Mouse (Mus musculus) limb, embryonic 11.5 days (tissue): ENCODE data around the gene Vat1. TPM values are rescaled to one million over a fixed set of nuclear protein-coding genes. Genes with fewer than 3 reads are reported as not detected.
A peak's percentile ranks its signal among the peaks of the same experiment; 100 is the strongest.
"Not testable (repeated sequence)": the region's sequence is repeated elsewhere in the genome, so short reads cannot be mapped to it uniquely, and the experiment has no call there.

Source experiments
- ATAC-seq: fragments of 200-750 bp; cut with Nextera tagmentation; 2 replicates; pipeline ENCODE4 v1.8.0; 2017; ENCODE audit warnings: low read depth; ENCODE audit not compliant: insufficient number of reproducible peaks, low FRiP score, low TSS enrichment
- DNase-seq: peaks from one replicate; pipeline ENCODE4 v3.0.0-alpha.2; 2015; ENCODE audit warnings: low spot score
- H3K27ac ChIP-seq: fragments of 300-500 bp; sonication (generic); replicated peaks from 2 replicates; pipeline ENCODE4 v1.5.1; 2014; ENCODE audit warnings: low read depth, mild to moderate bottlenecking, low read length
- H3K27me3 ChIP-seq: fragments of 300-500 bp; sonication (generic); 2 replicates; pipeline ENCODE4 v1.6.1; 2014; ENCODE audit warnings: mild to moderate bottlenecking, low read length, mixed read lengths; ENCODE audit not compliant: control insufficient read depth, insufficient read depth
- H3K36me3 ChIP-seq: fragments of 300-500 bp; sonication (generic); 2 replicates; pipeline ENCODE4 v1.6.1; 2014; ENCODE audit warnings: mild to moderate bottlenecking, low read length, moderate library complexity, mixed read lengths; ENCODE audit not compliant: control insufficient read depth, insufficient read depth
- H3K4me1 ChIP-seq: fragments of 300-500 bp; sonication (generic); 2 replicates; pipeline ENCODE4 v1.6.1; 2014; ENCODE audit warnings: low read length, mixed read lengths; ENCODE audit not compliant: control insufficient read depth, insufficient read depth
- H3K4me2 ChIP-seq: fragments of 300-500 bp; sonication (generic); 2 replicates; pipeline ENCODE4 v1.6.1; 2014; ENCODE audit warnings: low read depth, mild to moderate bottlenecking, moderate library complexity; ENCODE audit not compliant: severe bottlenecking
- H3K4me3 ChIP-seq: fragments of 300-500 bp; sonication (generic); 2 replicates; pipeline ENCODE4 v1.5.1; 2014; ENCODE audit warnings: low read depth, low read length
- H3K9ac ChIP-seq: fragments of 300-500 bp; sonication (generic); 2 replicates; pipeline ENCODE4 v1.6.1; 2014; ENCODE audit warnings: mild to moderate bottlenecking, low read length
- H3K9me3 ChIP-seq: fragments of 300-500 bp; sonication (generic); 2 replicates; pipeline ENCODE4 v1.6.1; 2016; ENCODE audit warnings: low read length; ENCODE audit not compliant: control insufficient read depth
- WGBS: fragments of 180-500 bp; shearing (Covaris S2); extraction: QIAGEN DNeasy Blood & Tissue Kit; methylation state at CpG from one replicate; pipeline ENCODE4 v1.1.7; 2014; 5-methylcytosine and 5-hydroxymethylcytosine counted together
- polyA plus RNA-seq: library from polyadenylated mRNA; unstranded; fragments of >200 nt; fragmentation: Nextera tagmentation; extraction: Ambion mirVana; gene quantifications from 2 replicates; pipeline ENCODE4 v1.2.1, GENCODE M21; 2014

Vat1 gene
- polyA plus RNA-seq, 1 experiment from 2014 or later, result 19.3 TPM

DNA sequence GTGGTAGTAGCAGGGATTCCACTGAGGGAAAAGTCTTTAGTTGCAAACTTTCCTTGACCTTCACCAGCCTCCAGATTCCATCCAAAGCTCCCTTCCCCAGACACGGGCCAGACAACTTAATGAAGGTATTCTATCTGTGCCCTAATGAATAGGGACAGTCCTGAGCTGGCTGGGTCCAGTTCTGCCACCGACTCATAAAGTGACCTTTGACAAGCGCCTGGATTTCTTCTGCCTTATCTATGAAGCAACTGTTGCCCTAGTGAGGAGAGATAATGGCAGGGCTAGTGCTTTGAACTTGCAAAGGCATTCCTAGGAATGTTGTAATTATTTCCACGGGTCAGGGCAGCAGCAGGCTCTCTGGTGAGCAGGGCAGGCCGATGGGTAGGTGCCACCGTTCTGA is 14.9 kb upstream of the Vat1 start:
- no peak overlapping the region for H3K4me2 ChIP-seq
- H3K4me3 ChIP-seq, result no peak overlapping the region
- WGBS, result 30% methylated on average over 6 of the region's 6 CpGs
- DNase-seq (no peak), ATAC-seq (no peak)
- H3K9ac ChIP-seq, result no peak overlapping the region
- no peaks in the 10 kb centered on the region for H3K9me3 ChIP-seq
- no peaks in the 10 kb centered on the region for H3K27me3 ChIP-seq
- H3K36me3 ChIP-seq, result no peaks in the 10 kb centered on the region
- no peaks in the 10 kb centered on the region; the same call in 1 of the 2 replicates for H3K4me1 ChIP-seq
- no peak overlapping the region for H3K27ac ChIP-seq

DNA sequence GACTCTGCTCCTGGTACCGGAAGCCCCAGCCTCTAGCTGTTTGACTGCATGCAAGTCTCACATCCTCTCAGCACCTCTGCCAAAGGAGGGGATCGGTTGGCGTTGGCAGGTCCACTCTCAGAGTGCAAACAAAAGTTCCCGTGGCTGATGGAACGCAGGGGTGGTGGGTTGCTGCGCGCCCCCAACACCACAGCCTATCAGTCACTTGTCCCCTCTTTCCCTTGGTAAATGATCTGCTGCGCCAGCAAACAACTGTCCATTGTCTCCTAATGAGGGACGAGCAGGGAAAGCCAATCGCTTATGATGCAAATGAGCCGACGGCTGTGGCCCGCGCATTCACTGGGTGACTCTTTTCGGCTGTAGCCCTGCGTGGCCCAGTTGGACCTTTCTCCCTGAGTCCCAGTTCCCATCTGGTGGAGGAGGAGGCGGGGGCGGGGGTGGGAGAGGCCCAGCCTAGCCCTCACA is 13.2 kb upstream of the Vat1 start:
- WGBS, result 12% methylated on average over 17 of the region's 18 CpGs
- Histone ChIP-seq H3K9ac (no peak overlapping the region; the same call in 1 of the 2 replicates), H3K27ac (0 out of 2 replicates have a peak overlapping the region, but pooled peaks have one; percentile 0), H3K4me1 (no peaks in the 10 kb centered on the region; the same call in 1 of the 2 replicates), H3K36me3 (no peaks in the 10 kb centered on the region), H3K9me3 (no peaks in the 10 kb centered on the region), H3K4me3 (no peak overlapping the region), H3K4me2 (no peak overlapping the region; the same call in 1 of the 2 replicates), H3K27me3 (no peaks in the 10 kb centered on the region)
- DNase-seq (no peak), ATAC-seq (no peak)

DNA sequence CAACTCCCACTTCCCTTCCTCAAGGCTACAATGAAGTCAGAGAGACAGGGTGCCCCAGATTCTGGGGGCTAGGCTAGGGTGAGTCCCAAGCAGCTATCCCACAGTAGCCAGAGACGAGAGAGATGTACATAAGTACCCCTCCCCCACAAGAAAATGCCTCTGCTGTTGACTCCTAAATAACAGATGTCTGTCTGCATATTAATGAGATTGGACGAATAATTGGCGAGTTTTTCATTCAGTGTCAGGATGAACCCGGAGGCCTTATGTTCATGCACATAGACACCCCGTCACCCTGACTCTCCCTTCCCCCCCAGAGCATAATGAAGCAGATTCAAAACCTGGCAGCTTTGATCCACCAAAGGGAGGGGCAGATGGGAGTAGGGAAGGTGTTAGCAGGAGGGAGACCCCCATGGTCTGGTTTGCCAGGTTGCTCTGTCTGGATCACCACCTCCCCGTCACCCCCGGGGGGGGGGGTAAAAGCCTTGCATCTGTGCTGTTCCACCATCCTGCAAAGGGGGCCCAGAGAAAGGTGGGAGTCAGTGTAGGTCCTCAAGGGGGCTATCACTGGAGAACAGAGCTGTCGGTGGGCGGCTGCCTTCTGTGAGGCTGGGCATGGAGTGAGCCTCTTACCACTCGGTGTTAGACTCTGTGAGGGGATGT is 11.7 kb upstream of the Vat1 start:
- H3K4me1 ChIP-seq, result no peaks in the 10 kb centered on the region; the same call in 1 of the 2 replicates

DNA sequence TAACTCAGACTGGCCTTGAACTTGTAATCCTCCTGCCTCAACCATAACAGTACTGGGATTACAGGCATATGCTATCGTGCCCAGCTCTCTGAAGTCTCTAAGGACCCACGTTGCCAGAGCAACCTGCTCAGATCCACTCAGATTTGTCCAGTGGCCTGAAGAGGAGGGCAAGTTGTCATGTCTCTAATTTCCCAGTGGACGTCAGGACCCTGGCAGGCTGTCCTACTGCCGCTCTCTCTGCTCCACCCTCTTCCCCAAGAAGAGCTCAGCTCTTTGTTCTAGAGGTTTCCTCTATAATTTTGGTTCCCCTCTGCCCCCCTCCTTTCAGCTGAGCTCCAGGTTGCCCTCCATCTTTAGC is 11.1 kb upstream of the Vat1 start:
- DNase-seq (no peak), ATAC-seq (no peak)
- H3K27me3 ChIP-seq, result no peaks in the 10 kb centered on the region
- H3K4me1 ChIP-seq, result no peaks in the 10 kb centered on the region; the same call in 1 of the 2 replicates
- H3K36me3 ChIP-seq, result no peaks in the 10 kb centered on the region
- no peak overlapping the region for H3K4me2 ChIP-seq
- no peak overlapping the region for H3K9ac ChIP-seq
- WGBS, result 54% methylated on average over 4 of the region's 4 CpGs
- H3K4me3 ChIP-seq, result no peak overlapping the region
- H3K9me3 ChIP-seq, result no peaks in the 10 kb centered on the region
- no peak overlapping the region for H3K27ac ChIP-seq

More for the DNA sequence above, 11.7 kb upstream of the Vat1 start:
- no peaks in the 10 kb centered on the region for H3K36me3 ChIP-seq
- no peak overlapping the region for H3K9ac ChIP-seq
- WGBS, result 61% methylated on average over 10 of the region's 10 CpGs
- H3K4me3 ChIP-seq, result no peak overlapping the region
- DNase-seq, result no peak
- no peaks in the 10 kb centered on the region for H3K27me3 ChIP-seq
- no peak for ATAC-seq
- H3K9me3 ChIP-seq, result no peaks in the 10 kb centered on the region
- H3K4me2 ChIP-seq, result no peak overlapping the region
- H3K27ac ChIP-seq, result no peak overlapping the region

DNA sequence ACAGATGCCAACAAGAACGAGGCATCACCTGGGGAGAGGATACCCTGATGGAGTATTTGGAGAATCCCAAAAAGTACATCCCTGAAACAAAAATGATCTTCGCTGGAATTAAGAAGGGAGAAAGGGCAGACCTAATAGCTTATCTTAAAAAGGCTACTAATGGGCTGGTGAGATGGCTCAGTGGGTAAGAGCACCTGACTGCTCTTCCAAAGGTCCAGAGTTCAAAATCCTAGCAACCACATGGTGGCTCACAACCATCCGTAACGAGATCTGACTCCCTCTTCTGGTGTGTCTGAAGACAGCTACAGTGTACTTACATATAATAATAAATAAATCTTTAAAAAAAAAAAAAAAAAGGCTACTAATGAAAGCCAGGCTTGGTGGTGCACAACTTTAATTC is 10.3 kb upstream of the Vat1 start:
- ATAC-seq, H3K4me1 ChIP-seq, H3K9me3 ChIP-seq, H3K4me2 ChIP-seq, H3K36me3 ChIP-seq, H3K9ac ChIP-seq, H3K27me3 ChIP-seq, H3K27ac ChIP-seq, H3K4me3 ChIP-seq, DNase-seq: not testable (repeated sequence)
- 88% methylated on average over 4 of the region's 4 CpGs for WGBS

DNA sequence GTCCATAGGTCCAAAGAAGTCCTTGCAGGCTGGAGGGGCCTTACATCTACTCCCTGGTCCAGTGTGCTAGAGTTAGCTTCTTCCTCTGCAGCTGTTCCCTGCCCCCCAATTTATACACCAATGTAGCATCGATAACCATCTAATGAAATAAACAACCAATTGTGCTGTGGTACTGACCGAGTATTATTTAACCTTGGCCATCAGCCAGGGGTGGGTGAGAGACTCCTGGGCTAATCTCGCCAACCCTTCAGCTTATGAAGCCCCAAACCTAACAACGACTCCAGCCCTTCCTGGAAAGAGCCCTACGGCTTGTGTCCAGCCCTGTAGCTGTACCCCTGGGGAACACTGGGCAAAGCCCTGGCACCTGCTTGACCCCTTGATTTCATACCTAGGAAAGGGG is 8.3 kb upstream of the Vat1 start:
- H3K9me3 ChIP-seq, result no peaks in the 10 kb centered on the region
- DNase-seq, result no peak
- WGBS, result 87% methylated on average over 5 of the region's 5 CpGs
- no peak overlapping the region for H3K27ac ChIP-seq
- ATAC-seq, result no peak
- no peak overlapping the region for H3K9ac ChIP-seq
- H3K27me3 ChIP-seq, result no peaks in the 10 kb centered on the region
- H3K4me1 ChIP-seq, result no peaks in the 10 kb centered on the region; the same call in 1 of the 2 replicates
- no peak overlapping the region for H3K4me3 ChIP-seq
- no peak overlapping the region for H3K4me2 ChIP-seq
- no peaks in the 10 kb centered on the region for H3K36me3 ChIP-seq

DNA sequence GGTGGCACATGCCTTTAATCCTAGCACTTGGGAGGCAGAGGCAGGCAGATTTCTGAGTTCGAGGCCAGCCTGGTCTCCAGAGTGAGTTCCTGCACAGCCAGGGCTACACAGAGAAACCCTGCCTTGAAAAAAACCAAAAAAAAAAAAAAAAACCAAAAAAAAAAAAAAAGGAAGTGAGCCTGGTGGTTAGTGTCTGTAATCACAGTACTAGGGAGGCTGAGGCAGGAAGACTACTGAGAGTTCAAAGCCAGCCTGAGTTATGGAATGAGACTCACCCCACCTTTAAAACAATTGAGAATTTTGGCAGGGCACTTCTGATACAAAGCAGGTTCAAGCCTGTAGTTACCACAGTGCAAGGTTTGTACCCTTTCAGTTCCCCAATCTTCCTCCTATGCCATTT is 7.7 kb upstream of the Vat1 start:
- WGBS, result 71% methylated on average over 1 of the region's 1 CpGs
- H3K4me1 ChIP-seq, H3K9me3 ChIP-seq, H3K4me2 ChIP-seq, H3K4me3 ChIP-seq, DNase-seq, H3K27ac ChIP-seq, H3K36me3 ChIP-seq, H3K27me3 ChIP-seq, H3K9ac ChIP-seq, ATAC-seq: not testable (repeated sequence)

DNA sequence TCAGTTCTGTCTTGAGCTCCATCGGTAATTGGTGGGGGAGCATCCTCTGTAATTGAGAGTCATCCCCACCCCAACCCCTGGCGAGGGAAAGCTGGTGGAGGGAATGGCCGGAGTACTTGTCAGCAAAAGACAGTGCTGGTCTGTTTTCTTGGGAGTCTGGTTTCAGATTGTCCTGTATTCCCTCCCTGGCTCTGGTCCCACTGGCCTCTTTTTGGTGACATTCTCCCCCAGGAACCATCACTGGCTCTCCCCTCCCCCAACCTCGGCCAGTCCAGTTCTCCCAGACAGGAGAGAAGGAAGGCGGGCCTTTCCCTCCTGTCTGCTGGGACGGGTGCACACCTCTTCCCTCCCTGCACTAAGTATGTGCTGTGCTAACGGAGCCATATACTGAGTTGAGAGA is 6.3 kb upstream of the Vat1 start:
- WGBS, result 48% methylated on average over 7 of the region's 7 CpGs
- peaks cover 11% of the 10 kb centered on the region; the same call in 1 of the 2 replicates for H3K4me1 ChIP-seq

DNA sequence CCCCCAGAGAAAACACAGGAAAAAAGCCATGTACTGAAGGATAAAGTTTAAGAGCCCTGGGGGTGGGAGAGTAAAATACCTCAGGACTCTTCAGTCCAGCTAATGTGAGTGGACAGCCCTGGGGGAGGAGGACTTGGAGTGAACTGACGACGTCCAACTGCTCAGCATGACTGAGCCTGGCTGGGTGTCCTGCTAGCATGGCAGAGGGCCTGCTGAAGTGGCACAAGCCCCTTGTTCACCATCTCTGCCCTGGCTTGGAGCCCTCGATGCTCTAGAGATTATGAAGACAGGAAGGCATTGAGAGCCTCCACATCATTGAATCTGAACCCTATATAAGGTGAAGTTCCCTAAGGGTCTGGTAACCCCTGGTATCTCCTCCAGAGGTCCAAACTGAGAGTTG is 5.9 kb upstream of the Vat1 start:
- Histone ChIP-seq H3K9ac (no peak overlapping the region), H3K27me3 (no peaks in the 10 kb centered on the region), H3K4me1 (peaks cover 11% of the 10 kb centered on the region; the same call in 1 of the 2 replicates), H3K36me3 (no peaks in the 10 kb centered on the region), H3K9me3 (no peaks in the 10 kb centered on the region), H3K4me2 (no peak overlapping the region), H3K27ac (no peak overlapping the region), H3K4me3 (no peak overlapping the region)
- 73% methylated on average over 3 of the region's 3 CpGs for WGBS
- DNase-seq, result no peak
- no peak for ATAC-seq

More for the DNA sequence above, 6.3 kb upstream of the Vat1 start:
- no peaks in the 10 kb centered on the region for H3K27me3 ChIP-seq
- no peaks in the 10 kb centered on the region for H3K9me3 ChIP-seq
- H3K27ac ChIP-seq, result no peak overlapping the region
- H3K4me3 ChIP-seq, result no peak overlapping the region
- no peak overlapping the region for H3K4me2 ChIP-seq
- H3K9ac ChIP-seq, result no peak overlapping the region
- DNase-seq (no peak), ATAC-seq (no peak)
- no peaks in the 10 kb centered on the region for H3K36me3 ChIP-seq
